Mouse (Mus musculus) forebrain, embryonic 14.5 days (tissue): ENCODE results near the gene Rsph1. TPM values are rescaled to one million over a fixed set of nuclear protein-coding genes. Genes with fewer than 3 reads are reported as not detected.

Source experiments
- ATAC-seq: fragments of 200-750 bp; cut with Nextera tagmentation; 2 replicates; pipeline ENCODE4 v1.8.0; 2017; ENCODE audit warnings: mild to moderate bottlenecking, moderate library complexity
- DNase-seq: peaks from one replicate; pipeline ENCODE4 v3.0.0-alpha.2; 2015; ENCODE audit warnings: low spot score
- H3K27ac ChIP-seq: fragments of 300-500 bp; sonication (generic); 2 replicates; pipeline ENCODE4 v1.5.1; 2014; ENCODE audit warnings: low read depth, mild to moderate bottlenecking, control low read depth, low read length, moderate library complexity
- H3K27me3 ChIP-seq: fragments of 300-500 bp; sonication (generic); replicated peaks from 2 replicates; pipeline ENCODE4 v1.6.1; 2014; ENCODE audit warnings: low read length, control low read depth, mixed read lengths; ENCODE audit not compliant: control insufficient read depth, insufficient read depth
- H3K36me3 ChIP-seq: fragments of 300-500 bp; sonication (generic); 2 replicates; pipeline ENCODE4 v1.6.1; 2014; ENCODE audit warnings: low read length, control low read depth; ENCODE audit not compliant: control insufficient read depth, insufficient read depth
- H3K4me1 ChIP-seq: fragments of 300-500 bp; sonication (generic); 2 replicates; pipeline ENCODE4 v1.6.1; 2014; ENCODE audit warnings: antibody characterized with exemption, low read length, control low read depth; ENCODE audit not compliant: control insufficient read depth, insufficient read depth
- H3K4me2 ChIP-seq: fragments of 300-500 bp; sonication (generic); 2 replicates; pipeline ENCODE4 v1.6.1; 2014; ENCODE audit warnings: mild to moderate bottlenecking, control low read depth, low read length
- H3K4me3 ChIP-seq: fragments of 300-500 bp; sonication (generic); 2 replicates; pipeline ENCODE4 v1.5.1; 2014; ENCODE audit warnings: low read depth, low read length, control low read depth
- H3K9ac ChIP-seq: fragments of 300-500 bp; sonication (generic); 2 replicates; pipeline ENCODE4 v1.6.1; 2014; ENCODE audit warnings: mild to moderate bottlenecking, low read length, control low read depth, moderate library complexity
- H3K9me3 ChIP-seq: fragments of 300-500 bp; sonication (generic); replicated peaks from 2 replicates; pipeline ENCODE4 v1.6.1; 2016; ENCODE audit warnings: low read length, control low read depth, mixed read lengths; ENCODE audit not compliant: control insufficient read depth
- WGBS: fragments of 180-500 bp; shearing (Covaris S2); extraction: QIAGEN DNeasy Blood & Tissue Kit; methylation state at CpG from one replicate; pipeline ENCODE4 v1.1.7; 2014; 5-methylcytosine and 5-hydroxymethylcytosine counted together
- polyA plus RNA-seq: library from polyadenylated mRNA; unstranded; fragments of >200 nt; fragmentation: Nextera tagmentation; extraction: Ambion mirVana; gene quantifications from 2 replicates; pipeline ENCODE4 v1.2.1, GENCODE M21; 2014

Gene Rsph1
- polyA plus RNA-seq, 1 experiment from 2014 or later, result 2.9 TPM

DNA sequence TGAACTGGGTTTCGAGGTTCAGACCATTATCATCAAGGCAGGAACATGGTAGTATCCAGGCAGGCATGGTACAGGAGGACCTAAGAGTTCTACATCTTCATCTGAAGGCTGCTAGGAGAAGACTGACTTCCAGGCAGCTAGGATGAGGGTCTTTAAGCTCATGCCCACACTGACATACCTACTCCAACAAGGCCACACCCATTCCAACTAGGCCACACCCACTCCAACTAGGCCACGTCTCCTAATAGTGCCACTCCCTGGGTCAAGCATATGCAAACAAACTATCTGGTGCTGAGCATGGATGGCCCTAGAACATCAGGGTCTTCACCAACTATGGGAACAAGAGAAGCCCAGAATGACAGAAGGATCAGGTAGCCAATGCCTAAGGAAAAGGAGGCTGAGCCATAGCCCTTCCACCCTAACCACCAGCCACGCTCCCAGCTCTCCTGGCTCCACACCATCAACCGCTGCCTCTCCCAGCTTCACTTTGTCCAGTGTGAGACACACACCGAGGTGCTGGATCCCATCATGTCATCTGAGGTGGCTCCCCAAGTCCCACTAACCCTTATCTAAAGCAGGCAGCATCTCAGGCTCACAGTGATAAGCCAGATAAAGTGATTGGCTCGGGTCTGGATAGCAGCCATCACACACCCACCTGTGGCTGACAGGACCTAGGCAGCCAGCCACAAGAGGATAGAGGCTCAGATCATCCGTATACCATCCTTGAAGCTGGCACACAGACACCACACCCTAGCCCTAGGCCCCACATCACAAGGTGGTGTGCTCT lies 38.8 kb downstream of the Rsph1 start:
- H3K4me1 ChIP-seq, result no peaks in the 10 kb centered on the region
- DNase-seq (no peak), ATAC-seq (no peak)
- whole genome bisulfite sequencing, result 79% methylated on average over 7 of the region's 7 CpGs
- no peak overlapping the region for H3K4me2 ChIP-seq
- no peaks in the 10 kb centered on the region for H3K36me3 ChIP-seq
- no peak overlapping the region for H3K27ac ChIP-seq
- no peaks in the 10 kb centered on the region for H3K27me3 ChIP-seq
- no peaks in the 10 kb centered on the region for H3K9me3 ChIP-seq
- no peak overlapping the region for H3K9ac ChIP-seq
- H3K4me3 ChIP-seq, result no peak overlapping the region

DNA sequence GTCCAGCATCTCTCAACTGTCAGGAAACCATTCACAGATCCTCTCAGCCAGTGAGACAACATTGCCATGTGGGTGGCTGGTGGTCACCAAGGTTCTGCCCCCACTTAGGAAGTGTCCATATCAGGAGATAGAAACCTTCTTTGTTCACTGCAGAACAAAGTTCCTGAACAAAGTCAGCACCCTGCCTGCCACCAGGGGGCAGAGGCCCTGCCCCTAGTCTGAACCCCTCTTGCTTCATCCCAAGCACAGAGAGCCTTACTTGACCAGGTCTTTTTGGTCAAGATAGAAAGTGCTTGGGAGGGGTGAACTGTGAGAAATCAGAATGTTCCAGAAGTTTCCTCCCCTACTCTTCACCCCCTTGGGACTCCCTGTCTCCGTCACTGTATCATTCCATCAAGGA lies 41.3 kb downstream of the Rsph1 start:
- DNase-seq (no peak), ATAC-seq (no peak)
- H3K9ac ChIP-seq, result no peak overlapping the region
- no peaks in the 10 kb centered on the region for H3K27me3 ChIP-seq
- WGBS, result 100% methylated on average over 1 of the region's 1 CpGs
- H3K4me3 ChIP-seq, result no peak overlapping the region
- no peak overlapping the region for H3K27ac ChIP-seq
- H3K4me1 ChIP-seq, result no peaks in the 10 kb centered on the region
- no peaks in the 10 kb centered on the region for H3K36me3 ChIP-seq
- no peak overlapping the region for H3K4me2 ChIP-seq
- H3K9me3 ChIP-seq, result no peaks in the 10 kb centered on the region

DNA sequence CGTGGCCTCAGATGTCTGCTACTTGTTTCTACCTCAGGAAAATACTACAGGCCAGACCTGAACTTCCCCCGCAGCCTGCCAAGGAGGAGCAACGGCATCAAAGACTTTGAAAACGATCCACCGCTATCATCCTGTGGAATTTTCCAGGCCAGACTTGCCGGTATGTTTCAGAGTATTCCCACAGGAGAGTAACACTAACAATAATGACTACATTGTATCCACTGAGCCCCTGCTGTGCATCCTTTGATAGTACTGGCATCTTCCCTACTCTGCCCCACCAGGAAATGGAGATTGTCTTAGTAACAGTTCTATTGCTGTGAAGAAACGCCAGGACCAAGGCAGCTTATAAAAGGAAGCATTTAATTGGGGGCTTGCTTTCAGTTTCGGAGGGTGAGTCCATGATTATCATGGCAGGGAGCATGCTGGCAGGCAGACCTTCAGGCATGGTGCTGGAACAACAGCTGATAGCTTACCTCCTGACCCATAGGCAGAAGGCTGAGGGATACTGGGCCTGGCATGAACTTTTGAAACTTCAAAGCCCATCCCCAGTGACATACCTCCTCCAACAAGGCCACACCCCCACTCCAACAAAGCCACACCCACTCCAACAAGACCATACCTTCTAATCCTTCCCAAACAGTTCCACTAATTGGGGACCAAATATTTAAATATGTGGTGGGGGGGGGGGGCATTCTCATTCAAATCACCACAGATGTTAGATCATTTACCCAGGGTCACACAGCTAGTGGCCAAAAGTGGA lies 44.8 kb downstream of the Rsph1 start:
- peak; percentile 21 for DNase-seq
- Histone ChIP-seq H3K4me2 (no peak overlapping the region), H3K9ac (no peak overlapping the region), H3K27ac (no peak overlapping the region; the same call in 1 of the 2 replicates), H3K9me3 (no peaks in the 10 kb centered on the region), H3K4me3 (no peak overlapping the region), H3K27me3 (no peaks in the 10 kb centered on the region), H3K36me3 (no peaks in the 10 kb centered on the region), H3K4me1 (no peaks in the 10 kb centered on the region)
- 31% methylated on average over 8 of the region's 8 CpGs for WGBS
- no peak for ATAC-seq

DNA sequence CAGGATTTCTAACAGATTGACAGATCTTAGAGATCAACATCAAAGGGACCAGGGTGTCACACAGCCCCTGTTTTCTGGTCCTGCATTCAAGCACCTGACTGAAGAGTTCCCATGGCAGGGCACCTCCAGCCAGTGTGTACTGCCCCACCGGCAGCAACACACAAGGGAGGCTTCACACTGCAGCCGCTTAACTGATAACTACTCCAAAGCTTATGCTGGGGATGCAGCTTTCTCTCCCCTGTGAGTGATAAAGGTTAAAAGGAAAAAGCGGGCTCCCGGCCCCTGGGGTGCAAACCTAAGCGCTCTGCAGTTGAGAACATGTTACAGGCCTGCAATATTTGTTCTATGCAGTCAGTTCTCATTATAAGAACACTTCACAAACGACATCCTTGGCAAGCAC lies 45.4 kb downstream of the Rsph1 start:
- DNase-seq (no peak), ATAC-seq (no peak)
- Histone ChIP-seq H3K4me2 (no peak overlapping the region), H3K27me3 (no peaks in the 10 kb centered on the region), H3K4me3 (no peak overlapping the region), H3K36me3 (no peaks in the 10 kb centered on the region), H3K4me1 (no peaks in the 10 kb centered on the region), H3K9ac (no peak overlapping the region), H3K27ac (no peak overlapping the region), H3K9me3 (no peaks in the 10 kb centered on the region)
- 47% methylated on average over 6 of the region's 6 CpGs for WGBS

DNA sequence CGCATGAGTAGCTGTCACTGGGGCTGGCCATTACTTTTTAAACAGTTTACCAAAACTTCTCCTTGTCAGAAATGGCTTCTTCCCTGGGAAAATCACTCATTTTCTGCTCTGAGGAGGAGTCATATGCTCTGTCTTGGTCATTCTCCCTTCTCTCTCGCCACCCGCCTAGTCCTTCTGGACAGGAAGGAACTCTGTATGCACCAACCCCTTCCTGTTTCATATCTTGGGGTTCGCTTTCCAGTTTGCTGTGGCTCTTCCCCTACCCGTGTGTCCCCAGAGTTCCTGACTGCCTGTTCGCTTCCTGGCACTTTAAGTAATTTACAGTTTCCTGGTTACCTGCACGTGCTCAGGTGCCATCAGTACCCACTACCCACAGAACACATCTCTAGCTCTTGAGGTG lies 50.3 kb downstream of the Rsph1 start:
- no peak for ATAC-seq
- WGBS, result 85% methylated on average over 7 of the region's 7 CpGs
- no peak overlapping the region for H3K27ac ChIP-seq

DNA sequence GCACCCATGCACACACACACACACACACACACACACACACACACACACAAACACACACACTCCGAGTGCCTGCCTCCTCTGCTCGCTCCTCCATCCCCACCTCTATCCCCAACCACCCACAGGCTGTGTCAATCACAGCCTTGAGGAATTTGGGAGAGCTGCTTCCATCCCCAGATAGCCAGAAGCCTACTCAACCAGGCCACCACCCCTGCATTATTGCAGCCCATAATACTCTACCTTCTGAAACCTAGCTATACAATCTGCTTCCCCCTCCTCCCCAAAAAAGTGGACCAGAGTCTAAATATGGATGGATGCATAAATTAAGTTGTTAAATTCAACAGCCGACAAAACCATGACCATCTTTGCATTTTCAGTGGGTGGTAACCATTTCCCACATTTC lies 50.8 kb downstream of the Rsph1 start:
- ATAC-seq, result no peak
- WGBS, result 58% methylated on average over 3 of the region's 3 CpGs

More for the DNA sequence above, 50.3 kb downstream of the Rsph1 start:
- H3K4me2 ChIP-seq, result no peak overlapping the region
- H3K36me3 ChIP-seq, result no peaks in the 10 kb centered on the region
- H3K27me3 ChIP-seq, result no peaks in the 10 kb centered on the region
- no peaks in the 10 kb centered on the region for H3K9me3 ChIP-seq
- no peak overlapping the region for H3K9ac ChIP-seq
- H3K4me1 ChIP-seq, result no peaks in the 10 kb centered on the region
- no peak for DNase-seq
- no peak overlapping the region for H3K4me3 ChIP-seq

DNA sequence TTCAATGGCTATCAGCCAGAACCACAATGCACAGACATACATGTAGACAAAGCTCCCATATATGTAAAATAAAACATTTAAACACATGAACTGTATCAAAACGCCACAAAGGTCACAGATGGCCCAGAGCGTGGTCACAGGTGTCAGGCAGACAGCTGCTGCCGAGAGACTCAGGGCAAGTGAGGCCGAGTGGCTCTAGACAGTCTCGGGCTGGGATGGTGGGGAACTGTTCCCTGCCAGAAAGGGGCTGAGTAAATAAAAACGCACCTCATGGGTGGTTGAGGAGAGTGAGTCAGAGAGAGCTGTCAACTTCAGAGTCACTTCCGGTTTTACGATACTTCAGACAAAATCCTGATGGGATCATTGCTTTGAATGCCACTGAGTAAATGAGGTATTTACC lies 52.6 kb downstream of the Rsph1 start:
- no peak overlapping the region for H3K27ac ChIP-seq
- H3K4me1 ChIP-seq, result no peaks in the 10 kb centered on the region
- 91% methylated on average over 8 of the region's 8 CpGs for WGBS
- H3K4me2 ChIP-seq, result no peak overlapping the region
- H3K9ac ChIP-seq, result no peak overlapping the region
- no peaks in the 10 kb centered on the region for H3K9me3 ChIP-seq
- no peak overlapping the region for H3K4me3 ChIP-seq
- no peaks in the 10 kb centered on the region for H3K27me3 ChIP-seq
- H3K36me3 ChIP-seq, result no peaks in the 10 kb centered on the region
- ATAC-seq (no peak), DNase-seq (no peak)

More for the DNA sequence above, 50.8 kb downstream of the Rsph1 start:
- Histone ChIP-seq H3K9me3 (no peaks in the 10 kb centered on the region), H3K27me3 (no peaks in the 10 kb centered on the region), H3K27ac (no peak overlapping the region), H3K4me3 (no peak overlapping the region), H3K36me3 (no peaks in the 10 kb centered on the region), H3K4me2 (no peak overlapping the region), H3K4me1 (no peaks in the 10 kb centered on the region), H3K9ac (no peak overlapping the region)
- no peak for DNase-seq

DNA sequence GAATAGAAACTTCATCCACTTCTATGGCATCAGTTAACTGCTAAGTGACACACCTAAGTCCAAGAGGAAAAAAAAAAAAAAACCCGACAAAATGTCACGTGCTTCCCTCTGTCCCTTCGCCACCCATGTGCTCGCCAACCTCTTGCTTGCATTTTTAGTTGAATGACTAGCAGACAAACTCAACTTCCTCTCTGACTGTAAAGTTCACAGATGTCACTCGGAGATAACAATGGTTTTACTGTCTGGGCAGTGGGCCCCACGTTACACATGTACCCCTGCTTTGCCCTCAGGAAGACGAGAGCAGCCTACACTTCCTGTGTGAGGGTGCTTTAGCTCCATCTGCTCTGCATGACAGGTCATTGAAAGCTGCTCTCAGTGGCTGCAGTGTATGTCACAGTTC lies 53.3 kb downstream of the Rsph1 start:
- ATAC-seq, result no peak
- Histone ChIP-seq H3K4me1 (no peaks in the 10 kb centered on the region), H3K27me3 (no peaks in the 10 kb centered on the region), H3K27ac (no peak overlapping the region), H3K4me2 (no peak overlapping the region), H3K9ac (no peak overlapping the region), H3K36me3 (no peaks in the 10 kb centered on the region), H3K9me3 (no peaks in the 10 kb centered on the region), H3K4me3 (no peak overlapping the region)
- no peak for DNase-seq
- 82% methylated on average over 7 of the region's 7 CpGs for WGBS

DNA sequence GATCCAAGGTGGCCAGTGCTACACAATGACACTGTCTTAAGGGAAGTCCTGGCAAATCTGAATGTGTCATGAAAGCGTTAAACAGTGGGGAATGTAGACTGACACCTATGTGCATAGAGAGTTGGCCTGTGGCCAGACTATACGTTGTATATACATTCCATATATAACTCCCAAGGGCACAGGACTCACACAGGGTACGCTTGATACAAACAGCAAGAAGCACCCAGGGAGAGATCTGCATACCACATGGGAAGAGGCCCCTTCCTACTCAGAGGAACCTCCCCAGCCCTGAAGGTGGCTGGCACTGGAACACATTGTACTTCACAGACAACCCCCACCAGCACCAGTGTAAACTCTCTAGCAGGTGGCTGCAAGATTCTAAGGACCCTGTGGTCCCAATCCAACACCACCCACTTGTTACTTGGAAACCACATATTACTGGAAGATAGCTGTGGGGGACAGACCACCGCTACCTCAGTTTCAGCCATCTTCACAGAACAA lies 54.3 kb downstream of the Rsph1 start:
- H3K9me3 ChIP-seq, result no peaks in the 10 kb centered on the region
- H3K9ac ChIP-seq, result no peak overlapping the region
- WGBS, result 83% methylated on average over 4 of the region's 4 CpGs
- no peak overlapping the region for H3K4me3 ChIP-seq
- no peaks in the 10 kb centered on the region for H3K27me3 ChIP-seq
- no peak for ATAC-seq
- DNase-seq, result no peak
- no peaks in the 10 kb centered on the region for H3K4me1 ChIP-seq
- no peak overlapping the region for H3K27ac ChIP-seq
- no peaks in the 10 kb centered on the region for H3K36me3 ChIP-seq
- H3K4me2 ChIP-seq, result no peak overlapping the region
